Mouse (Mus musculus): ENCODE results near the gene Zfp689. TPM values are rescaled to one million over a fixed set of nuclear protein-coding genes. Genes with fewer than 3 reads are reported as not detected.

Gene Zfp689
- polyA plus RNA-seq, 1 experiment: 4.9 TPM

DNA sequence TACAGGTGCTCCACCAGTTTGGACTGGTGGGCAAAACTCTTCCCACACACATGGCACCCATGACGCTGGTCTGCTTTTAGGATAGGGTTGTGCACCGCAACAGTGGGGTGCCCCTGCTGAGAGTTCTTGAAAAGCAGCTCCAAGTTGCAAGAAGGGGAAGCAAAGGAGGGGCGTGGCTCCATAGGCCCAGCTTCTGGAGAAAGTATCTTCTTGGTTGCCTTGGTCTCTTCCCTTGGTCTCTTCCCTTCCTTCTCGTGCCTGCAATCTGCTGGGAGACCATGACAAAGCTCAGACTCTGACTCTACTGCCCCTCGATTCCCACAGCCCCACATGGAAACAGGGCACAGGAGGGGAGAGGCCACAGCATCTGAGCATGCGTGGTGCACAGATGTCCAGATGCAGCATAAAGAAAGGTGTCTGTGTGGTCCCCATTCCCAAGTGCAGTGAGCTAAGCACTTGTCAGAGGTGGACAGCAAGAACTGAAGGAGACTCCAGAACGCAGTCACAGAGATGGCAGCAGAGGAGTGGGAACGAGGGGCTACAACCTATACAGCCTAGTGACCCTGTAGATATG lies 56.6 kb downstream of the Zfp689 start:
- TF ChIP-seq CTCF (IDR thresholded peaks at IDR 0.05; ENCODE audit: insufficient read depth, low read length) (no peak), POLR2A (IDR thresholded peaks at IDR 0.05; ENCODE audit: borderline replicate concordance, extremely low read depth, low read depth, low read length) (no peak)
- DNase-seq: no peak
- no peak overlapping the region for H3K4me3 ChIP-seq (replicated peaks; ENCODE audit: extremely low read depth, low read depth, low read length)
- peaks cover 9% of the 10 kb centered on the region; the same call in 1 of the 2 replicates for H3K4me1 ChIP-seq (ENCODE audit: control insufficient read depth, insufficient read depth, low read length)
- WGBS: 77% methylated on average over 8 of the region's 8 CpGs

Other genes with a start within 250 kb of the Zfp689 start
- 30.3 and 32.9 TPM in 2 replicates for gene Tbc1d10b, start 240.7 kb downstream of the Zfp689 start, polyA plus RNA-seq (2012; rRNA removed)
- 1.3 and 135 TPM in 2 replicates for gene Mylpf, start 240.3 kb downstream of the Zfp689 start, polyA plus RNA-seq (2012; rRNA removed)
- gene Zfp553, start 216.1 kb downstream of the Zfp689 start, polyA plus RNA-seq (2012; rRNA removed): 8.9 and 11.6 TPM in 2 replicates
- 26.5 and 28.5 TPM in 2 replicates for gene Sept1, start 216.0 kb downstream of the Zfp689 start, polyA plus RNA-seq (2012; rRNA removed)
- 57.4 and 82.8 TPM in 2 replicates for gene Zfp771, start 204.9 kb downstream of the Zfp689 start, polyA plus RNA-seq (2012; rRNA removed)
- gene Dctpp1, start 188.4 kb downstream of the Zfp689 start, polyA plus RNA-seq (2012; rRNA removed): 17.6 and 17.9 TPM in 2 replicates
- gene Sephs2, start 175.1 kb downstream of the Zfp689 start, polyA plus RNA-seq (2012; rRNA removed): 15.4 and 16.2 TPM in 2 replicates
- 28.2 and 36.9 TPM in 2 replicates for gene Itgal, start 152.9 kb downstream of the Zfp689 start, polyA plus RNA-seq (2012; rRNA removed)
- 31.7 and 35.5 TPM in 2 replicates for gene Zfp768, start 103.6 kb downstream of the Zfp689 start, polyA plus RNA-seq (2012; rRNA removed)
- gene Zfp747, start 73.1 kb downstream of the Zfp689 start, polyA plus RNA-seq (2012; rRNA removed): 10.9 TPM in 2 replicates
- 4.1 and 5.1 TPM in 2 replicates for gene 9130019O22Rik, start 62.0 kb downstream of the Zfp689 start, polyA plus RNA-seq (2012; rRNA removed)
- gene E430018J23Rik, start 55.5 kb downstream of the Zfp689 start, polyA plus RNA-seq (2012; rRNA removed): 7.6 TPM in 2 replicates
- 7.5 and 8.5 TPM in 2 replicates for gene Zfp764, start 42.3 kb downstream of the Zfp689 start, polyA plus RNA-seq (2012; rRNA removed)
- gene Zfp688, start 27.1 kb downstream of the Zfp689 start, polyA plus RNA-seq (2012; rRNA removed): 22.6 and 23.0 TPM in 2 replicates
- 80.2 and 89.0 TPM in 2 replicates for gene Prr14, start 10.5 kb upstream of the Zfp689 start, polyA plus RNA-seq (2012; rRNA removed)
- 32.0 and 42.2 TPM in 2 replicates for gene Fbrs, start 30.0 kb upstream of the Zfp689 start, polyA plus RNA-seq (2012; rRNA removed)
- gene Srcap, start 62.8 kb upstream of the Zfp689 start, polyA plus RNA-seq (2012; rRNA removed): 27.0 and 32.8 TPM in 2 replicates
- 8.1 and 10.0 TPM in 2 replicates for gene Gm42715, start 70.4 kb upstream of the Zfp689 start, polyA plus RNA-seq (2012; rRNA removed)
- 1.7 and 4.2 TPM in 2 replicates for gene Tmem265, start 112.2 kb upstream of the Zfp689 start, polyA plus RNA-seq (2012; rRNA removed)
- 54.9 and 70.9 TPM in 2 replicates for gene Phkg2, start 124.2 kb upstream of the Zfp689 start, polyA plus RNA-seq (2012; rRNA removed)
- 14.0 and 16.5 TPM in 2 replicates for gene Ccdc189, start 139.4 kb upstream of the Zfp689 start, polyA plus RNA-seq (2012; rRNA removed)
- 26.1 and 32.8 TPM in 2 replicates for gene Rnf40, start 139.6 kb upstream of the Zfp689 start, polyA plus RNA-seq (2012; rRNA removed)
- gene Zfp629, start 166.6 kb upstream of the Zfp689 start, polyA plus RNA-seq (2012; rRNA removed): 13.9 and 15.4 TPM in 2 replicates

All from lung, adult 2 months (tissue).